Mouse (Mus musculus): ENCODE results near the gene Car10. TPM values are rescaled to one million over a fixed set of nuclear protein-coding genes. Genes with fewer than 3 reads are reported as not detected.

Gene Car10
- polyA plus RNA-seq, 1 experiment from 2014 or later = 0.14 TPM

- Histone ChIP-seq H3K36me3 (no peaks in the 10 kb centered on the region), H3K27me3 (replicated peaks) (peaks cover 40% of the 10 kb centered on the region), H3K4me3 (replicated peaks) (no peak overlapping the region), H3K4me1 (replicated peaks) (peaks cover 10% of the 10 kb centered on the region; the same call in 1 of the 2 replicates), H3K9me3 (no peaks in the 10 kb centered on the region), H3K4me2 (replicated peaks) (no peak overlapping the region), H3K9ac (no peak overlapping the region), H3K27ac (no peak overlapping the region)
- WGBS = 53% methylated on average over 3 of the region's 3 CpGs
- no peak for ATAC-seq
These were observed 5.4 kb downstream of the Car10 start for GRCm38 (mm10) chr11:93103101-93103815.

- Histone ChIP-seq H3K27ac (no peak overlapping the region), H3K36me3 (no peaks in the 10 kb centered on the region), H3K27me3 (replicated peaks) (no peaks in the 10 kb centered on the region), H3K9me3 (no peaks in the 10 kb centered on the region), H3K4me1 (replicated peaks) (no peaks in the 10 kb centered on the region), H3K4me3 (replicated peaks) (no peak overlapping the region), H3K9ac (no peak overlapping the region), H3K4me2 (replicated peaks) (no peak overlapping the region)
- ATAC-seq = no peak
- WGBS = 53% methylated on average over 1 of the region's 1 CpGs
These were observed 11.6 kb downstream of the Car10 start for GRCm38 (mm10) chr11:93109451-93109850.

- H3K9me3 ChIP-seq = no peaks in the 10 kb centered on the region
- H3K4me2 ChIP-seq (replicated peaks) = no peak overlapping the region
- H3K9ac ChIP-seq = no peak overlapping the region
- no peaks in the 10 kb centered on the region for H3K36me3 ChIP-seq
- no peak for ATAC-seq
- H3K4me1 ChIP-seq (replicated peaks) = no peaks in the 10 kb centered on the region
- WGBS = 67% methylated on average over 10 of the region's 10 CpGs
- no peak overlapping the region for H3K4me3 ChIP-seq (replicated peaks)
- H3K27ac ChIP-seq = no peak overlapping the region
- H3K27me3 ChIP-seq (replicated peaks) = no peaks in the 10 kb centered on the region
These were observed 23.1 kb downstream of the Car10 start for GRCm38 (mm10) chr11:93120766-93121415.

GRCm38 (mm10) chr11:93123691-93124090, 25.9 kb downstream of the Car10 start:
- Histone ChIP-seq H3K27ac (no peak overlapping the region), H3K9me3 (no peaks in the 10 kb centered on the region), H3K9ac (no peak overlapping the region), H3K27me3 (replicated peaks) (no peaks in the 10 kb centered on the region), H3K36me3 (no peaks in the 10 kb centered on the region), H3K4me3 (replicated peaks) (no peak overlapping the region), H3K4me1 (replicated peaks) (no peaks in the 10 kb centered on the region), H3K4me2 (replicated peaks) (no peak overlapping the region)
- ATAC-seq = no peak
- 83% methylated on average over 4 of the region's 4 CpGs for WGBS

- Histone ChIP-seq H3K4me1 (replicated peaks) (no peaks in the 10 kb centered on the region), H3K9me3 (no peaks in the 10 kb centered on the region), H3K27me3 (replicated peaks) (no peaks in the 10 kb centered on the region), H3K4me2 (replicated peaks) (no peak overlapping the region), H3K27ac (no peak overlapping the region), H3K4me3 (replicated peaks) (no peak overlapping the region), H3K36me3 (no peaks in the 10 kb centered on the region), H3K9ac (no peak overlapping the region)
- no peak for ATAC-seq
- WGBS = 87% methylated on average over 3 of the region's 3 CpGs
These were observed 28.6 kb downstream of the Car10 start for GRCm38 (mm10) chr11:93126466-93126865.

GRCm38 (mm10) chr11:93128481-93128880, 30.7 kb downstream of the Car10 start:
- H3K4me3 ChIP-seq (replicated peaks) = no peak overlapping the region
- H3K9me3 ChIP-seq = no peaks in the 10 kb centered on the region
- H3K9ac ChIP-seq = no peak overlapping the region
- no peaks in the 10 kb centered on the region for H3K4me1 ChIP-seq (replicated peaks)
- no peaks in the 10 kb centered on the region for H3K27me3 ChIP-seq (replicated peaks)
- no peaks in the 10 kb centered on the region for H3K36me3 ChIP-seq
- H3K4me2 ChIP-seq (replicated peaks) = no peak overlapping the region
- 76% methylated on average over 2 of the region's 2 CpGs for WGBS
- no peak overlapping the region for H3K27ac ChIP-seq
- no peak for ATAC-seq

GRCm38 (mm10) chr11:93137841-93138240, 40.0 kb downstream of the Car10 start:
- H3K36me3 ChIP-seq = no peaks in the 10 kb centered on the region
- ATAC-seq = no peak
- WGBS = 83% methylated on average over 1 of the region's 1 CpGs
- H3K27ac ChIP-seq = no peak overlapping the region
- no peaks in the 10 kb centered on the region for H3K9me3 ChIP-seq
- no peaks in the 10 kb centered on the region for H3K4me1 ChIP-seq (replicated peaks)
- no peak overlapping the region for H3K9ac ChIP-seq
- H3K27me3 ChIP-seq (replicated peaks) = no peaks in the 10 kb centered on the region
- H3K4me2 ChIP-seq (replicated peaks) = no peak overlapping the region
- no peak overlapping the region for H3K4me3 ChIP-seq (replicated peaks)

- H3K4me2 ChIP-seq (replicated peaks) = no peak overlapping the region
- no peak overlapping the region for H3K27ac ChIP-seq
These were observed 43.9 kb downstream of the Car10 start for GRCm38 (mm10) chr11:93141727-93142126.

GRCm38 (mm10) chr11:93144544-93144943, 46.7 kb downstream of the Car10 start:
- ATAC-seq = no peak
- Histone ChIP-seq H3K4me1 (replicated peaks) (no peaks in the 10 kb centered on the region), H3K36me3 (no peaks in the 10 kb centered on the region), H3K27me3 (replicated peaks) (no peaks in the 10 kb centered on the region), H3K9me3 (no peaks in the 10 kb centered on the region), H3K4me3 (replicated peaks) (no peak overlapping the region), H3K27ac (no peak overlapping the region), H3K9ac (no peak overlapping the region), H3K4me2 (replicated peaks) (no peak overlapping the region)
- WGBS = 14% methylated on average over 2 of the region's 2 CpGs

More at GRCm38 (mm10) chr11:93141727-93142126, 43.9 kb downstream of the Car10 start:
- H3K9ac ChIP-seq = no peak overlapping the region
- WGBS = 69% methylated on average over 1 of the region's 1 CpGs
- no peaks in the 10 kb centered on the region for H3K9me3 ChIP-seq
- no peaks in the 10 kb centered on the region for H3K27me3 ChIP-seq (replicated peaks)
- H3K36me3 ChIP-seq = no peaks in the 10 kb centered on the region
- no peak overlapping the region for H3K4me3 ChIP-seq (replicated peaks)
- H3K4me1 ChIP-seq (replicated peaks) = no peaks in the 10 kb centered on the region
- no peak for ATAC-seq

- H3K27ac ChIP-seq = no peak overlapping the region
- no peaks in the 10 kb centered on the region for H3K36me3 ChIP-seq
- H3K4me3 ChIP-seq (replicated peaks) = no peak overlapping the region
- H3K4me1 ChIP-seq (replicated peaks) = no peaks in the 10 kb centered on the region
- H3K27me3 ChIP-seq (replicated peaks) = no peaks in the 10 kb centered on the region
- no peaks in the 10 kb centered on the region for H3K9me3 ChIP-seq
- no peak overlapping the region for H3K9ac ChIP-seq
- H3K4me2 ChIP-seq (replicated peaks) = no peak overlapping the region
- no peak for ATAC-seq
- WGBS = 58% methylated on average over 3 of the region's 3 CpGs
These were observed 57.1 kb downstream of the Car10 start for GRCm38 (mm10) chr11:93154910-93155309.

- no peak overlapping the region for H3K4me2 ChIP-seq (replicated peaks)
- no peaks in the 10 kb centered on the region for H3K27me3 ChIP-seq (replicated peaks)
- H3K4me3 ChIP-seq (replicated peaks) = no peak overlapping the region
- H3K36me3 ChIP-seq = no peaks in the 10 kb centered on the region
- ATAC-seq = no peak
- H3K9me3 ChIP-seq = no peaks in the 10 kb centered on the region
- H3K4me1 ChIP-seq (replicated peaks) = no peaks in the 10 kb centered on the region
- H3K9ac ChIP-seq = no peak overlapping the region
- H3K27ac ChIP-seq = no peak overlapping the region
These were observed 74.6 kb downstream of the Car10 start for GRCm38 (mm10) chr11:93172430-93172829.

GRCm38 (mm10) chr11:93173533-93174308, 75.9 kb downstream of the Car10 start:
- no peak for ATAC-seq
- H3K4me2 ChIP-seq (replicated peaks) = no peak overlapping the region
- no peaks in the 10 kb centered on the region for H3K27me3 ChIP-seq (replicated peaks)
- H3K36me3 ChIP-seq = no peaks in the 10 kb centered on the region
- H3K4me3 ChIP-seq (replicated peaks) = no peak overlapping the region
- WGBS = 89% methylated on average over 1 of the region's 1 CpGs
- H3K27ac ChIP-seq = no peak overlapping the region
- H3K9ac ChIP-seq = no peak overlapping the region
- H3K4me1 ChIP-seq (replicated peaks) = no peaks in the 10 kb centered on the region
- H3K9me3 ChIP-seq = no peaks in the 10 kb centered on the region
